Mouse (Mus musculus): ENCODE results near the gene March10. TPM values are rescaled to one million over a fixed set of nuclear protein-coding genes. Genes with fewer than 3 reads are reported as not detected.

March10 gene
- total and polyA plus RNA-seq, 3 experiments, result 0.05 TPM; not detected in 2

GRCm38 (mm10) chr11:105444929-105445328 lies 11.6 kb downstream of the March10 start:
- peaks cover 7% of the 10 kb centered on the region; the same call in 1 of the 2 replicates for H3K27me3 ChIP-seq (ENCODE audit: insufficient read depth, low read length)
- no peak for ATAC-seq (ENCODE audit: extremely low read depth, insufficient number of reproducible peaks, low FRiP score, poor library complexity, severe bottlenecking)
- H3K4me3 ChIP-seq (ENCODE audit: low read depth, low read length), result no peak overlapping the region
- H3K36me3 ChIP-seq (replicated peaks), result no peaks in the 10 kb centered on the region
- no peak for TF ChIP-seq CTCF (IDR thresholded peaks at IDR 0.05; ENCODE audit: low read depth, low read length)
- no peak for TF ChIP-seq TAL1 (conservative IDR thresholded peaks at IDR 0.05; ENCODE audit: low read depth, low read length)
- no peak for TF ChIP-seq POLR2AphosphoS5 (IDR thresholded peaks at IDR 0.05; ENCODE audit: insufficient replicate concordance, low read depth, low read length)
- TF ChIP-seq GATA1 (IDR thresholded peaks at IDR 0.05; ENCODE audit: borderline replicate concordance, low read length), result no peak
- TF ChIP-seq GATA2 (IDR thresholded peaks at IDR 0.05; ENCODE audit: borderline replicate concordance, low read depth, low read length), result no peak
- no peak for DNase-seq (ENCODE audit: low spot score)
- H3K4me1 ChIP-seq (ENCODE audit: insufficient read depth, low read depth, low read length), result no peaks in the 10 kb centered on the region
- H3K9me3 ChIP-seq (replicated peaks), result no peaks in the 10 kb centered on the region

- no peak for ATAC-seq (ENCODE audit: extremely low read depth, insufficient number of reproducible peaks, low FRiP score, poor library complexity, severe bottlenecking)
- DNase-seq (ENCODE audit: low spot score), result no peak
- TF ChIP-seq POLR2AphosphoS5 (IDR thresholded peaks at IDR 0.05; ENCODE audit: insufficient replicate concordance, low read depth, low read length) (no peak), GATA2 (IDR thresholded peaks at IDR 0.05; ENCODE audit: borderline replicate concordance, low read depth, low read length) (no peak), GATA1 (IDR thresholded peaks at IDR 0.05; ENCODE audit: borderline replicate concordance, low read length) (no peak), CTCF (IDR thresholded peaks at IDR 0.05; ENCODE audit: low read depth, low read length) (no peak), TAL1 (conservative IDR thresholded peaks at IDR 0.05; ENCODE audit: low read depth, low read length) (no peak)
- Histone ChIP-seq H3K4me1 (ENCODE audit: insufficient read depth, low read depth, low read length) (no peaks in the 10 kb centered on the region), H3K4me3 (ENCODE audit: low read depth, low read length) (no peak overlapping the region), H3K27me3 (ENCODE audit: insufficient read depth, low read length) (peaks cover 7% of the 10 kb centered on the region; the same call in 1 of the 2 replicates), H3K9me3 (replicated peaks) (no peaks in the 10 kb centered on the region), H3K36me3 (replicated peaks) (no peaks in the 10 kb centered on the region)
Observed at GRCm38 (mm10) chr11:105443505-105443904, 13.0 kb downstream of the March10 start.

GRCm38 (mm10) chr11:105439796-105440195 lies 16.7 kb downstream of the March10 start:
- no peaks in the 10 kb centered on the region for H3K9me3 ChIP-seq (replicated peaks)
- H3K4me3 ChIP-seq (ENCODE audit: low read depth, low read length), result no peak overlapping the region
- H3K36me3 ChIP-seq (replicated peaks), result no peaks in the 10 kb centered on the region
- H3K4me1 ChIP-seq (ENCODE audit: insufficient read depth, low read depth, low read length), result no peaks in the 10 kb centered on the region
- H3K27me3 ChIP-seq (ENCODE audit: insufficient read depth, low read length), result peaks cover 14% of the 10 kb centered on the region; the same call in 1 of the 2 replicates
- ATAC-seq (ENCODE audit: extremely low read depth, insufficient number of reproducible peaks, low FRiP score, poor library complexity, severe bottlenecking) (no peak), DNase-seq (ENCODE audit: low spot score) (no peak)
- no peak for TF ChIP-seq GATA2 (IDR thresholded peaks at IDR 0.05; ENCODE audit: borderline replicate concordance, low read depth, low read length)
- no peak for TF ChIP-seq TAL1 (conservative IDR thresholded peaks at IDR 0.05; ENCODE audit: low read depth, low read length)
- no peak for TF ChIP-seq CTCF (IDR thresholded peaks at IDR 0.05; ENCODE audit: low read depth, low read length)

GRCm38 (mm10) chr11:105438907-105439306 lies 17.6 kb downstream of the March10 start:
- Histone ChIP-seq H3K4me3 (ENCODE audit: low read depth, low read length) (no peak overlapping the region), H3K27me3 (ENCODE audit: insufficient read depth, low read length) (peaks cover 12% of the 10 kb centered on the region; the same call in 1 of the 2 replicates), H3K36me3 (replicated peaks) (no peaks in the 10 kb centered on the region), H3K4me1 (ENCODE audit: insufficient read depth, low read depth, low read length) (no peaks in the 10 kb centered on the region), H3K9me3 (replicated peaks) (no peaks in the 10 kb centered on the region)
- DNase-seq (ENCODE audit: low spot score) (no peak), ATAC-seq (ENCODE audit: extremely low read depth, insufficient number of reproducible peaks, low FRiP score, poor library complexity, severe bottlenecking) (no peak)
- TF ChIP-seq POLR2AphosphoS5 (IDR thresholded peaks at IDR 0.05; ENCODE audit: insufficient replicate concordance, low read depth, low read length) (no peak), TAL1 (conservative IDR thresholded peaks at IDR 0.05; ENCODE audit: low read depth, low read length) (no peak), GATA2 (IDR thresholded peaks at IDR 0.05; ENCODE audit: borderline replicate concordance, low read depth, low read length) (no peak), GATA1 (IDR thresholded peaks at IDR 0.05; ENCODE audit: borderline replicate concordance, low read length) (no peak), CTCF (IDR thresholded peaks at IDR 0.05; ENCODE audit: low read depth, low read length) (no peak)

- TF ChIP-seq TAL1 (conservative IDR thresholded peaks at IDR 0.05; ENCODE audit: low read depth, low read length) (no peak), POLR2AphosphoS5 (IDR thresholded peaks at IDR 0.05; ENCODE audit: insufficient replicate concordance, low read depth, low read length) (no peak), CTCF (IDR thresholded peaks at IDR 0.05; ENCODE audit: low read depth, low read length) (no peak), GATA2 (IDR thresholded peaks at IDR 0.05; ENCODE audit: borderline replicate concordance, low read depth, low read length) (no peak), GATA1 (IDR thresholded peaks at IDR 0.05; ENCODE audit: borderline replicate concordance, low read length) (no peak)
- ATAC-seq (ENCODE audit: extremely low read depth, insufficient number of reproducible peaks, low FRiP score, poor library complexity, severe bottlenecking) (no peak), DNase-seq (ENCODE audit: low spot score) (no peak)
- H3K27me3 ChIP-seq (ENCODE audit: insufficient read depth, low read length), result peaks cover 17% of the 10 kb centered on the region
- H3K4me3 ChIP-seq (ENCODE audit: low read depth, low read length), result no peak overlapping the region
- no peaks in the 10 kb centered on the region for H3K36me3 ChIP-seq (replicated peaks)
- H3K9me3 ChIP-seq (replicated peaks), result no peaks in the 10 kb centered on the region
- no peaks in the 10 kb centered on the region for H3K4me1 ChIP-seq (ENCODE audit: insufficient read depth, low read depth, low read length)
Observed at GRCm38 (mm10) chr11:105426441-105426840, 30.1 kb downstream of the March10 start.

GRCm38 (mm10) chr11:105424643-105425042 lies 31.9 kb downstream of the March10 start:
- Histone ChIP-seq H3K36me3 (replicated peaks) (no peaks in the 10 kb centered on the region), H3K4me3 (ENCODE audit: low read depth, low read length) (no peak overlapping the region), H3K4me1 (ENCODE audit: insufficient read depth, low read depth, low read length) (no peaks in the 10 kb centered on the region), H3K9me3 (replicated peaks) (no peaks in the 10 kb centered on the region), H3K27me3 (ENCODE audit: insufficient read depth, low read length) (peaks cover 26% of the 10 kb centered on the region)
- no peak for TF ChIP-seq TAL1 (conservative IDR thresholded peaks at IDR 0.05; ENCODE audit: low read depth, low read length)
- no peak for TF ChIP-seq CTCF (IDR thresholded peaks at IDR 0.05; ENCODE audit: low read depth, low read length)
- TF ChIP-seq GATA1 (IDR thresholded peaks at IDR 0.05; ENCODE audit: borderline replicate concordance, low read length), result no peak
- TF ChIP-seq POLR2AphosphoS5 (IDR thresholded peaks at IDR 0.05; ENCODE audit: insufficient replicate concordance, low read depth, low read length), result no peak
- TF ChIP-seq GATA2 (IDR thresholded peaks at IDR 0.05; ENCODE audit: borderline replicate concordance, low read depth, low read length), result no peak
- DNase-seq (ENCODE audit: low spot score), result no peak
- ATAC-seq (ENCODE audit: extremely low read depth, insufficient number of reproducible peaks, low FRiP score, poor library complexity, severe bottlenecking), result no peak
